Mouse (Mus musculus) forebrain, embryonic 14.5 days (tissue): ENCODE measurements around the gene Hist1h2ab. TPM values are rescaled to one million over a fixed set of nuclear protein-coding genes. Genes with fewer than 3 reads are reported as not detected.
"Not testable (repeated sequence)": the region's sequence is repeated elsewhere in the genome, so short reads cannot be mapped to it uniquely, and the experiment has no call there.

Experiments used
- ATAC-seq: fragments of 200-750 bp; cut with Nextera tagmentation; 2 replicates; pipeline ENCODE4 v1.8.0; 2017; ENCODE audit warnings: mild to moderate bottlenecking, moderate library complexity
- DNase-seq: peaks from one replicate; pipeline ENCODE4 v3.0.0-alpha.2; 2015; ENCODE audit warnings: low spot score
- H3K27ac ChIP-seq: fragments of 300-500 bp; sonication (generic); 2 replicates; pipeline ENCODE4 v1.5.1; 2014; ENCODE audit warnings: low read depth, mild to moderate bottlenecking, control low read depth, low read length, moderate library complexity
- H3K27me3 ChIP-seq: fragments of 300-500 bp; sonication (generic); replicated peaks from 2 replicates; pipeline ENCODE4 v1.6.1; 2014; ENCODE audit warnings: low read length, control low read depth, mixed read lengths; ENCODE audit not compliant: control insufficient read depth, insufficient read depth
- H3K36me3 ChIP-seq: fragments of 300-500 bp; sonication (generic); 2 replicates; pipeline ENCODE4 v1.6.1; 2014; ENCODE audit warnings: low read length, control low read depth; ENCODE audit not compliant: control insufficient read depth, insufficient read depth
- H3K4me1 ChIP-seq: fragments of 300-500 bp; sonication (generic); 2 replicates; pipeline ENCODE4 v1.6.1; 2014; ENCODE audit warnings: antibody characterized with exemption, low read length, control low read depth; ENCODE audit not compliant: control insufficient read depth, insufficient read depth
- H3K4me2 ChIP-seq: fragments of 300-500 bp; sonication (generic); 2 replicates; pipeline ENCODE4 v1.6.1; 2014; ENCODE audit warnings: mild to moderate bottlenecking, control low read depth, low read length
- H3K4me3 ChIP-seq: fragments of 300-500 bp; sonication (generic); 2 replicates; pipeline ENCODE4 v1.5.1; 2014; ENCODE audit warnings: low read depth, low read length, control low read depth
- H3K9ac ChIP-seq: fragments of 300-500 bp; sonication (generic); 2 replicates; pipeline ENCODE4 v1.6.1; 2014; ENCODE audit warnings: mild to moderate bottlenecking, low read length, control low read depth, moderate library complexity
- H3K9me3 ChIP-seq: fragments of 300-500 bp; sonication (generic); replicated peaks from 2 replicates; pipeline ENCODE4 v1.6.1; 2016; ENCODE audit warnings: low read length, control low read depth, mixed read lengths; ENCODE audit not compliant: control insufficient read depth
- WGBS: fragments of 180-500 bp; shearing (Covaris S2); extraction: QIAGEN DNeasy Blood & Tissue Kit; methylation state at CpG from one replicate; pipeline ENCODE4 v1.1.7; 2014; 5-methylcytosine and 5-hydroxymethylcytosine counted together
- polyA plus RNA-seq: library from polyadenylated mRNA; unstranded; fragments of >200 nt; fragmentation: Nextera tagmentation; extraction: Ambion mirVana; gene quantifications from 2 replicates; pipeline ENCODE4 v1.2.1, GENCODE M21; 2014

Hist1h2ab gene
- 27.8 and 49.2 TPM in 2 replicates for polyA plus RNA-seq

DNA sequence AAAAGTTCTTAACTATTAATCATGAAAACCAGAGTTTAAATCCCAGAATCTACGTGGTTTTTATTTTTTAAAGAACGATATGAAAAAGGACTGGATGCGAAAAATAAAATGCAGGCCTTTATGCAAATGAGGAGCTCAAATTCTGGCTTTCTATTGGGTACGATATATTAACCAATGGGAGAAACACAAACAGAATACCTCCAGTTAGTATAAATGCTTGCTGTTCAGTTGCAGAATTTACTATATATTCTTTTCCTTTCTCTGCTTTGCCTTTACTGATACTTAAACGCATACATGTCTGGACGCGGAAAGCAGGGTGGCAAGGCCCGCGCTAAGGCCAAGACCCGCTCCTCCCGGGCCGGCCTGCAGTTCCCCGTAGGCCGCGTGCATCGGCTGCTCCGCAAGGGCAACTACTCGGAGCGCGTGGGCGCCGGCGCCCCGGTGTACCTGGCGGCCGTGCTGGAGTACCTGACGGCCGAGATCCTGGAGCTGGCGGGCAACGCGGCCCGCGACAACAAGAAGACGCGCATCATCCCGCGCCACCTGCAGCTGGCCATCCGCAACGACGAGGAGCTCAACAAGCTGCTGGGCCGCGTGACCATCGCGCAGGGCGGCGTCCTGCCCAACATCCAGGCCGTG lies at the start of gene Hist1h2ab:
Hist1h2ab (plus strand) TSS at position 288 of the 639 bp plus-strand sequence.
- Histone ChIP-seq H3K4me1 (peaks cover 13% of the 10 kb centered on the region), H3K4me2 (peak within 1 kb of the TSS; percentile 59), H3K9ac (peak within 1 kb of the TSS; percentile 64), H3K4me3 (peak within 1 kb of the TSS; percentile 40), H3K27ac (peak within 1 kb of the TSS; percentile 96)
- not testable (repeated sequence) for H3K9me3 ChIP-seq, H3K36me3 ChIP-seq, H3K27me3 ChIP-seq
- DNase-seq (peak; percentile 94), ATAC-seq (peak; percentile 57)
- under 1% methylated on average over 22 of the region's 47 CpGs for WGBS

DNA sequence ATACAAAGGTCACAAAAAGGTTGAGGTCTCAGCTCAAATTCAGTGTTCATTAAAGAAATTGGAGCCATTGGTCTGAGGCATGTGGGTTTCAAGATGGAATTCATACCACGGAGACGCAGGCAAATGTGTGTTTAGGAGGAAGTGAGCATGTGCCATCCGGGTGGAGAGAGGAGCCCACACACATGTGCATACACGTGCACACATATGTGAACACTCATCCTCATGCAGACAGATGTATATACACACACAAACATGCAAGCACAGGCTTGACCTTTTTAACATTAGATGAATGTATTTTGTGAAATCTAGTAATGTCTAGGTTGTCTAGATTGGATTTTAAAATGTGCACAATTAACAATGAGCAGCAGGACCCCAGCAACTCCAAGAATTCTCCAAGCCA lies 48.7 kb upstream of the Hist1h2ab start:
- no peak for ATAC-seq
- 92% methylated on average over 4 of the region's 4 CpGs for WGBS

DNA sequence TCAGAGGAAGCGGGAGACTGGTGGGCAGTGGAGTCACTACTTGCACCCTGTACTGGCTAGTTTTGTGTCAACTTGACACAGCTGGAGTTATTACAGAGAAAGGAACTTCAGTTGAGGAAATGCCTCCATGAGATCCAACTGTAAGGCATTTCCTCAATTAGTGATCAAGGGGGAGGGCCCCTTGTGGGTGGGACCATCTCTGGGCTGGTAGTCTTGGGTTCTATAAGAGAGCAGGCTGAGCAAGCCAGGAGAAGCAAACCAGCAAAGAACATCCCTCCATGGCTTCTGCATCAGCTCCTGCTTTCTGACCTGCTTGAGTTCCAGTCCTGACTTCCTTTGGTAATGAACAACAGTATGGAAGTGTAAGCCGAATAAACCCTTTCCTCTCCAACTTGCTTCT lies 48.1 kb upstream of the Hist1h2ab start:
- not testable (repeated sequence) for H3K4me2 ChIP-seq, H3K27ac ChIP-seq, H3K27me3 ChIP-seq, H3K4me1 ChIP-seq, ATAC-seq, DNase-seq, H3K36me3 ChIP-seq, H3K9me3 ChIP-seq, H3K9ac ChIP-seq, H3K4me3 ChIP-seq
- WGBS, result 83% methylated on average over 2 of the region's 2 CpGs

More for the DNA sequence above, 48.7 kb upstream of the Hist1h2ab start:
- Histone ChIP-seq H3K9ac (no peak overlapping the region), H3K36me3 (no peaks in the 10 kb centered on the region), H3K4me1 (0 out of 2 replicates have a peak, but pooled peaks cover 6% of the 10 kb centered on the region), H3K4me3 (no peak overlapping the region), H3K27ac (no peak overlapping the region), H3K4me2 (no peak overlapping the region), H3K9me3 (no peaks in the 10 kb centered on the region), H3K27me3 (no peaks in the 10 kb centered on the region)
- DNase-seq, result no peak

DNA sequence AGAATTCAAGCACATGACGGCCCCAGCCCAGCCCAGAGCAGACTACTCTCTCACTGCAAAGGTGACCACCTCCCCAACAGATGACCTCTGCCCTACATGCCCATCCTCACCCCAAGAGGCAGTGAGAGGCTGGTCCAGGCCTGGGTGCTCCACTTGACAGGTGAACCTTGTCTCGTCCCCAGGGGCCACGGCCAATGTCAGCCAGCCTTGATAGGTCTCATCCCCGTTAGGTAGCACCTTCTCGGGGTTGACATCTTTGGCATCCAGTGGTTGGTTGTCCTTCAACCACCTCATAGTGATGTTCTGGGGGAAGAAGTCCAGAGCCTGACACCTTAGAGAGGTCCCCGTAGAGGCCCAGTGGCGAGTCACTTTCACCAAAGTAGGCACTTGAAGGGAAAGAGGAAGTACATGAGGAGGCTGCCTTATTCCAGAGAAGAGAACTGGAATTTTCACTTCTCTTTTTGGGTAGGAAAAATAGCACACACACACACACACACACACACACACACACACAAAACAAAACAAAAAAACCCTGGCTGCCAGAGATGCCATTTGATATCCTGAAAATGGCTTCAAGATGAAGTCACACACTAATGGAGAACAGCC lies 45.1 kb upstream of the Hist1h2ab start:
- H3K27ac ChIP-seq, result no peak overlapping the region
- ATAC-seq (no peak), DNase-seq (no peak)
- no peak overlapping the region for H3K4me3 ChIP-seq
- H3K36me3 ChIP-seq, result no peaks in the 10 kb centered on the region
- no peak overlapping the region for H3K9ac ChIP-seq
- no peaks in the 10 kb centered on the region for H3K27me3 ChIP-seq
- H3K4me1 ChIP-seq, result peaks cover 11% of the 10 kb centered on the region; the same call in 1 of the 2 replicates
- H3K9me3 ChIP-seq, result no peaks in the 10 kb centered on the region
- WGBS, result 94% methylated on average over 7 of the region's 7 CpGs
- no peak overlapping the region for H3K4me2 ChIP-seq

DNA sequence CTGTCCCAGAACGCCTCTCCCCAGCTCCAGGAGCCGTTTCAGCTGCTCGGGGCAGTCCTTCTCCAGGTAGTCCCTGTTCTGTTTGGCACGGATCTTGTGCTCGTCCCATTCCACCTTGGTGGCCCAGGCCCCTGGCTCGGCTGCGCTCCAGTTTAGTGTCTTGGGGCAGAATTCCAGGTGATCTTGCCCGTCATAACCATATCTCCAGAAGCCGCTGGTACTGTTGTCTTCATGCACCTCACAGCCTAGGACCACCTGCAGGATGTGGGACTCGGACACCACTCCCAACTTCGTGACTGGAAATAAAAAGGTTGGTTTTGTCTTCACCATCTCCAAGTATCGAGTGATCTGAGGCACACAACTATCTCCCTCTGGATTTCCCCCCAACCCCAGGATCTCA lies 44.2 kb upstream of the Hist1h2ab start:
- no peak overlapping the region for H3K9ac ChIP-seq
- H3K4me3 ChIP-seq, result no peak overlapping the region
- no peak overlapping the region for H3K4me2 ChIP-seq
- no peaks in the 10 kb centered on the region for H3K27me3 ChIP-seq
- no peak for ATAC-seq
- H3K27ac ChIP-seq, result no peak overlapping the region
- WGBS, result 90% methylated on average over 12 of the region's 12 CpGs
- H3K9me3 ChIP-seq, result no peaks in the 10 kb centered on the region
- H3K4me1 ChIP-seq, result peaks cover 11% of the 10 kb centered on the region; the same call in 1 of the 2 replicates
- no peak for DNase-seq
- no peaks in the 10 kb centered on the region for H3K36me3 ChIP-seq

DNA sequence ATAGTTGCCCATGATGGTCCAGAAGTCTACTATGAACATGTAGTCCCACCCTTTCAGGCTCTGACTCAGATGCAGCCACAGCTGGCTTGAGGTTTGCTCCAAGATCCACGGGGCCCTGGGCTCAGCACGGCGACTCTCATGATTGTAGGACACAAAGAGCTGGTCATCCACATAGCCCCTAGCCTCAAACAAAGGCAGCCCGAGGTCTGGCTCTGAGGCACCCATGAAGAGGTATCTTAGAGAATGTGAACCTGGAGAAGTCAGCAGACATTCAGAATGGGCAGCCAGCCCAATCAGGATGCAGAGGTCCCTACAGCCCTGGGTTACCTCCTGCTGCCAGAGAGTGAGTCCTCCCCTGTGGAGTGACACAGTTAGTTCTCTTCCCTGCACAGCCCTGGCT lies 42.9 kb upstream of the Hist1h2ab start:
- Histone ChIP-seq H3K36me3 (no peaks in the 10 kb centered on the region), H3K27me3 (no peaks in the 10 kb centered on the region), H3K4me1 (peaks cover 11% of the 10 kb centered on the region; the same call in 1 of the 2 replicates), H3K9me3 (no peaks in the 10 kb centered on the region), H3K4me2 (no peak overlapping the region), H3K4me3 (no peak overlapping the region), H3K27ac (no peak overlapping the region), H3K9ac (no peak overlapping the region)
- WGBS, result 89% methylated on average over 4 of the region's 4 CpGs
- DNase-seq, result no peak
- ATAC-seq, result no peak

DNA sequence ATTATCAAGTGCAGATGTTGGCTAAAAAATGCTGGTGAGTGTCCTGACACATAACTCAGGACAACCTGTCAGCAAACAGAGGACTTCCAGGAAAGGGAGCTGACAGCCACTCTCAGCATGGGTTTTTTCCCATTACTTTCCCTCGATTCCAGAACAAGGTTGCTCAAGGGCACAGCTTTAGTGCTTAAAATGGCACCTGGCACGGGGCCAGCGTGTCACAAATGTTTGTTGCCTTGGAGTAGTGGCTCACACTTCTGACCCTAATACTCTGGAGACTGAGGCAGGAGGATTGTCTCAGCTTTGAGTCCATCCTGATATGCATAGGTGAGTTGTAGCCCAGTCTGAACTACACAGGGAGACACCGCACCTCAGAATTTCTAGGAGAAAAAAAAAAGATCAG lies 42.3 kb upstream of the Hist1h2ab start:
- Histone ChIP-seq H3K4me3 (no peak overlapping the region), H3K4me2 (no peak overlapping the region), H3K9ac (no peak overlapping the region), H3K27me3 (no peaks in the 10 kb centered on the region), H3K27ac (no peak overlapping the region), H3K4me1 (peaks cover 11% of the 10 kb centered on the region; the same call in 1 of the 2 replicates), H3K9me3 (no peaks in the 10 kb centered on the region), H3K36me3 (no peaks in the 10 kb centered on the region)
- ATAC-seq (no peak), DNase-seq (no peak)
- WGBS, result 71% methylated on average over 4 of the region's 4 CpGs

DNA sequence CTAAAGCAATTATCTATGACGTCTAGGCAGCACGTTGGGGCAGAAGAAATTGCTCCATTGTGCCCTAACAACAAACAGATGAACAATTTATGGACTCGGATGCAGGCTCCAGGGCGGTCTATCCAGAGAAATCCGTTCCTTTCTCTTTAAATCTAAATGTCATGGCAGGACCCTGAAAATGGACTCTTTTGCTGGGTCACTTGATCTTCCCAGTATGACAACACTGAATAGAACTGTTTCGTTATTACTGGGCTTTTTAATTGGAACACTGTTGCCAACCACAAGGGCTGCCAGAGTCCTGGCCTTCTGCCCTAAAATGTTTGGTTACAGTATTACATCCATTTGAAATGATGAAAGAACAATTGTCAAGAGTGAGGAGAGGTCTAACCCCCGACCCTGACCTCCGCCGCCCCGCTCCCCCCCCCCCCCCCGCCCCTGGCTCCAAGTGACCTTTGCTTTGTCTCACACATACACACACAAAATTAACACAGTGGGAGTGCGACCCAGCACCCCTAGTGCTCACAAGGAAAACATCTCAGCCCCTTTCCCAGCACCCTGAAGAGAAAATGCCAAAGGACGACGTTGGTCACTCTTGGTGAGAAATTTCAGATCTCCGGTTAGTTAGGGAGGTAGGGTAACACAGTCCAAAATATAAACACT lies 41.1 kb upstream of the Hist1h2ab start:
- Histone ChIP-seq H3K9me3 (no peaks in the 10 kb centered on the region), H3K4me3 (peak overlapping the region; percentile 20), H3K4me1 (peaks cover 11% of the 10 kb centered on the region; the same call in 1 of the 2 replicates), H3K27me3 (no peaks in the 10 kb centered on the region), H3K27ac (no peak overlapping the region), H3K4me2 (peak overlapping the region; percentile 52), H3K9ac (peak overlapping the region; percentile 54), H3K36me3 (no peaks in the 10 kb centered on the region)
- no peak for ATAC-seq
- WGBS, result 25% methylated on average over 15 of the region's 15 CpGs
- peak; percentile 44 for DNase-seq
